20 mouse cellular contexts compared by ENCODE assay signal in genomic region chr2:166039681-166040080, GRCm38 (mm10).
"Had no signal": no experiment of that assay in that cellular context is flagged by ENCODE, and none has a peak within 500 bp of the region (broad histone marks: within the 10 kb centered on the region; RNA-seq: fewer than 3 reads in every experiment).

No protein-coding gene starts in this region.

- ATAC-seq: intestine, postnatal 0 days; liver, postnatal 0 days; lung, postnatal 0 days; midbrain, embryonic 15.5 days had no signal

- H3K27ac ChIP-seq: layer of hippocampus, adult 2 months; limb, embryonic 10.5 days; limb, embryonic 13.5 days; liver, embryonic 14.5 days; macrophage; midbrain, embryonic 12.5 days; midbrain, embryonic 15.5 days; neural tube, embryonic 12.5 days; neural tube, embryonic 15.5 days; stomach, embryonic 15.5 days had no signal

- H3K9ac ChIP-seq: limb, embryonic 13.5 days; liver, embryonic 14.5 days; liver, postnatal 0 days; lung, embryonic 14.5 days; midbrain, embryonic 12.5 days; midbrain, embryonic 15.5 days; neural tube, embryonic 12.5 days; neural tube, embryonic 15.5 days; stomach, embryonic 15.5 days had no signal

- H3K27me3 ChIP-seq: limb, embryonic 13.5 days; midbrain, embryonic 12.5 days; midbrain, embryonic 15.5 days; neural tube, embryonic 12.5 days; neural tube, embryonic 15.5 days; stomach, embryonic 15.5 days had no signal

- H3K4me3 ChIP-seq: layer of hippocampus, adult 2 months; limb, embryonic 10.5 days; limb, embryonic 13.5 days; midbrain, embryonic 12.5 days; midbrain, embryonic 15.5 days; neural tube, embryonic 12.5 days; neural tube, embryonic 15.5 days; stomach, embryonic 15.5 days had no signal

- H3K4me2 ChIP-seq: limb, embryonic 13.5 days; lung, embryonic 14.5 days; midbrain, embryonic 12.5 days; midbrain, embryonic 15.5 days; neural tube, embryonic 12.5 days; neural tube, embryonic 15.5 days; stomach, embryonic 15.5 days had no signal

- H3K9me3 ChIP-seq: limb, embryonic 10.5 days; limb, embryonic 13.5 days; midbrain, embryonic 12.5 days; midbrain, embryonic 15.5 days; neural tube, embryonic 12.5 days; neural tube, embryonic 15.5 days; stomach, embryonic 15.5 days had no signal

- H3K36me3 ChIP-seq: midbrain, embryonic 15.5 days; neural tube, embryonic 15.5 days; stomach, embryonic 15.5 days had no signal

- H3K4me1 ChIP-seq: neural tube, embryonic 12.5 days; neural tube, embryonic 15.5 days had no signal

- DNase-seq: layer of hippocampus, adult 9-11 months; liver; liver, postnatal 0 days; lung, embryonic 14.5 days; right cerebral cortex, adult 18-20 months; right cerebral cortex, postnatal 14 days; right cerebral cortex, postnatal 4 days; thymus, postnatal 25 days had no signal
